Mouse (Mus musculus) gastrocnemius, postnatal 25 days (tissue): ENCODE measurements around the gene Vmn2r110. TPM values are rescaled to one million over a fixed set of nuclear protein-coding genes. Genes with fewer than 3 reads are reported as not detected.

Source experiments
- DNase-seq: peaks from one replicate; pipeline ENCODE4 v3.0.0; 2022
- long read RNA-seq, 2 experiments: library from polyadenylated mRNA; stranded (forward); transcript quantifications; one replicate each; pipeline ENCODE4 v2.0.0; 2021
- total RNA-seq, 2 experiments: library from RNA; stranded (reverse); gene quantifications; 1 replicate in 1 of 2; 2 replicates in 1 of 2; pipeline ENCODE4 v1.2.3; 2021

Gene Vmn2r110
- total RNA-seq: not detected
- long read RNA-seq, experiment 1: 0 reads
- long read RNA-seq, experiment 2: 0 reads

DNA sequence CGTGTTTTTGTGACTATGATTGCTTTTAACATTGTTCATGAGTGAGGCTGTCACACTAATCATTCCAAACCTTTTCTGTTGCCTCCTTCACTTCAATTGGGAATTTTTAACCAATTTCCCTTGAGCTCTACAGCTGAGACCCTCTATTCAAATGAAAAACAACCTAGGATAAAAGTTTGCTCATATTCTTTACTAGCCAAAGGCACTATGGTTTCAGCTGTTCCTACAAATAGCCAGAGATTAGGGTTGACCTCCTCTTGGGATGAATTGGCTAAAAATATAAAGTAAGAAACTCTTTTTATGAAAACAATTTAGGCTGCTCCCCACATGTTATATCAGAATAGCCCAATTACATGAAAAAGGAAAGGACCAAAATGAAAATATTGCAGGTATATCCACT is at the start of gene Vmn2r110:
Gene Vmn2r110 (minus strand): TSS at position 101 of the 400 bp plus-strand sequence.
- DNase-seq: no peak

DNA sequence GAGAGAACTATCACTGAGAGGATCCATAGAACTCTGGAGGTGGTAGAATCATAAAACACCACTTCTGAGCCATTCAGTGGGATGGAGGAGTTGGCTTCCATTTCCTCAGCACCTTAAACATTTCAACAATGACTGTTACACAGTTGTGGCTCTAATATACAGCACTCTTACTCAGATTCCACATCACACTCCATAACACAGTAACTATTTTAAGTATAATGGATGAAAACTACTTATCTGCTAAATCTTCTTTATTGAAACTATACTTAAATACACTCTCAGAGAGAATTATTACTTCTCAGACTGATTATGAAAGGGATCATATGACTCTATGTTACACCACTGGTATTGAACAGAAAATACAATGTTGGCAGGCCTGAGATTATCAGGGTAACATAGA is 28.6 kb upstream of the Vmn2r110 start, which contains the start of gene Fpr-rs3:
Gene Fpr-rs3 (minus strand): TSS at position 101 of the 400 bp plus-strand sequence.
- no peak for DNase-seq

DNA sequence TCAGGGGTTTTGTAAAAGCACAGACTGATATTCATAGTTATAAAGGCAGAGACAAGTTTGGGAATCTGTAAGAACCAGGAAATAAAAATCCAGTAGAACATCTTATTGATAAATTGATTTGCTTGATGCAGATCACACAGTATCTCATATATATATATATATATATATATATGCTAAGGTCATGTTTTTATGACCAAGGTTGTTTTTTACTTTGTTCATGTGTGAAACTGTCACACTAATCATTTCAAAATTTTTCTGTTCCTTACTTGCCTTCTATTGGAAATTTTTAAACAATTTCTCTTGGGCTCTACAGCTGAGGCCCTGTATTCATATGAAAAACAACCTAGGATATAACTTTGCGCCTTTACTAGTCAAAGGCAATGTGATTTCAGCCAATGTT is 31.6 kb downstream of the Vmn2r110 start, which contains the start of gene Vmn2r109:
Gene Vmn2r109 (minus strand): TSS at position 101 of the 400 bp plus-strand sequence.
- DNase-seq: no peak

Other genes with a start within 250 kb of the Vmn2r110 start
- not detected for gene Vmn1r224, start 182.3 kb downstream of the Vmn2r110 start, total RNA-seq
- gene Vmn2r108, start 115.1 kb downstream of the Vmn2r110 start, total RNA-seq: not detected
- not detected for gene Vmn1r225, start 98.3 kb downstream of the Vmn2r110 start, total RNA-seq
- not detected for gene Vmn2r109, start 31.7 kb downstream of the Vmn2r110 start, total RNA-seq
- not detected for gene Fpr-rs3, start 28.5 kb upstream of the Vmn2r110 start, total RNA-seq
- gene Vmn1r226, start 86.4 kb upstream of the Vmn2r110 start, total RNA-seq: not detected
- gene Vmn1r227, start 133.4 kb upstream of the Vmn2r110 start, total RNA-seq: not detected
- gene Vmn1r228, start 189.7 kb upstream of the Vmn2r110 start, total RNA-seq: not detected
- gene Vmn1r229, start 215.1 kb upstream of the Vmn2r110 start, total RNA-seq: not detected
- gene Vmn1r230, start 244.0 kb upstream of the Vmn2r110 start, total RNA-seq: not detected